Mouse (Mus musculus) effector memory CD4-positive, alpha-beta T cell, adult 7 months (primary cell): Measurements from ENCODE around the gene Ptpn9. TPM values are rescaled to one million over a fixed set of nuclear protein-coding genes. Genes with fewer than 3 reads are reported as not detected.

Experiments used
- polyA plus RNA-seq: library from polyadenylated mRNA; unstranded; fragments of 100-300 nt; shearing (Covaris generic); gene quantifications from one replicate; pipeline ENCODE4 v1.2.1, GENCODE M21; 2017

Gene Ptpn9
- 16.7 TPM for polyA plus RNA-seq

DNA sequence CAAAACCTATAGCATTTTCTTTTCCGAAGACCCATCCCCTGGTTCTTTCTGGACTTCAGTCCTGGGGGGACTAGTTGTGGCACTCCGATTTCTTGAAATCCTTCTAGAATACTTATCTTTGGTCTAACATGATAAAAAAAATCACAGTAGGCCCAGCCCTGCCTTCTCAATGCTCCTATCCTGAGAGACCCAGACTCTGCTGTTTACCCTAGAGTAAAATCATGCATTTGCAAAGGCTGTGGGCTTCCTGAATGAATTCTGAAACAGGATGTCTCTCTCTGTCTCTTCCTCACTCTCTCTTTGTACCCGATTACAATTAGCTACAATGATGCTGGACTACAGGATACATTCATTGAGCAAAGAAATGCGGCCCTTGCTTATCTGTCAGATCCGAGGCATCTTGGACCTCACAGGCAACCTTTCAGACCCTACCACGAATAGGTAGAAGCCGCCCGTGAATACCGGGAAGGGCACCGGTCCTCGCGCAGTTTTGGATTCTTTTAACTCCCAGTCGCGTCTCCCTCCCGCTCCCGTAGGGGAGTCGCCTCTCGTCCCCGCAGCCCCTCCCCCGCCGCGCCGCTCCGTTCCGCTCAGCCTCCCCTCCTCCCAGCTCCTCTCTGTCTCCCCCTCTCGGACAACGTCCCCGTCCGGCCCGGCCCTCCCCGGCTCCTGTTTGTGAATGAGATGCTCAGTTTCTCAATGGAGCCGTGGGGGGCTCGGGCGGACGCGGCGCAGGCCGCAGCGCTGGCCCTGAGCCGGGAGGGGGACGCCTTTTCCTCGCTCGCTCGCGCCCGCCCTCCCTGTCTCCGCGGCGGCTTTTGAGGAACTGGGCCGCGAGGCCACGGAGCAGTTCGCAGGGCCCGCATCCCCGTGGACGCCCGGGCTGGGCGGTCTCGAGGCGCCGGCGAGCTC lies at the start of gene Ptpn9:
TSS of gene Ptpn9 (plus strand) at position 638 of the 912 bp plus-strand sequence.

DNA sequence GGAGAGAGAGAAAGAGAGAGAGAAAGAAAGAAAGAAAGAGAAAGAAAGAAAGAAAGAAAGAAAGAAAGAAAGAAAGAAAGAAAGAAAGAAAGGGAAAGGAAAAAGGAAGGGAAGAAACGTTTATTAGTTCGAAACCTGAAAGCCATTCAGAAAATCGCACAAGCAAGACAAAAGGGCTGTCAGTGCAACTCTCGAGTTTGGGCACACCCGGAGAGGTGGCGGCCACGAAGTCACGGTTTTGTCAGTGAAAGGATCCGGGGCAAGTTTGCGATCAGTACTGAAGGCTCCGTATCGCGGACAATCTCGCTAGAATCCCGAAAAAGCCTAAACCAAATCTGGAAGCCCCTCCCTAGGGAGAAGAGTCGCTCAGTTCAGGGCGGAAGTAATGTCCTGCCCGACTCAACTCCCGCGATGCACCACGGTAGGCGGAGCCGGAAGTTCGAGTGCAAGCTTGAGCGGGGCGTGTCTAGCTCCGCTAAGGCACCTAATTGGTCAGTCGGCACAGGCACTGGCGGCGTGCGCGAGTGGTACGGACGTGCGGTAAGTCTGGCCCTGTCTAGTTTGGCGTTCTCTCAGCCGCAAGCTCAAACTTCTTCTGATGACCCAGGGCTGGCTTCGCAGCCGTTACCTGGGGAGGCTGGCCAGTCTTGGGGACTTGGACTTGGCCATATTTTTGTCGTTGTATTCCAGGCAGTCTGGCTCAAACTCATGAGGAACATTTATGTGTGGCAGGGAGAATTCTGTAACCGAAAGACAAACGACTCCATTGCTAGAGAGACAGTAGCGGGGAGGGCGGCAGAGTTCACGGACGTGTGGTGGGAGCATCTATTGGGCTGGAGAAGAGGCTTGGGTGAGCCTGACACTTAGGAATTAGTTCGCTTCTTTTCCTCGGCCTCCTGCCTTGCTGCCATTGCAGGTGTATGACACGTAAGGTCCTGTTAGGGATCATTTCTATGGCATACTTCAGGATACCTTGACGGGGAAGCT lies 44.0 kb upstream of the Ptpn9 start, which contains the start of gene Snupn:
TSS of gene Snupn (plus strand) at position 465 of the 987 bp plus-strand sequence.

DNA sequence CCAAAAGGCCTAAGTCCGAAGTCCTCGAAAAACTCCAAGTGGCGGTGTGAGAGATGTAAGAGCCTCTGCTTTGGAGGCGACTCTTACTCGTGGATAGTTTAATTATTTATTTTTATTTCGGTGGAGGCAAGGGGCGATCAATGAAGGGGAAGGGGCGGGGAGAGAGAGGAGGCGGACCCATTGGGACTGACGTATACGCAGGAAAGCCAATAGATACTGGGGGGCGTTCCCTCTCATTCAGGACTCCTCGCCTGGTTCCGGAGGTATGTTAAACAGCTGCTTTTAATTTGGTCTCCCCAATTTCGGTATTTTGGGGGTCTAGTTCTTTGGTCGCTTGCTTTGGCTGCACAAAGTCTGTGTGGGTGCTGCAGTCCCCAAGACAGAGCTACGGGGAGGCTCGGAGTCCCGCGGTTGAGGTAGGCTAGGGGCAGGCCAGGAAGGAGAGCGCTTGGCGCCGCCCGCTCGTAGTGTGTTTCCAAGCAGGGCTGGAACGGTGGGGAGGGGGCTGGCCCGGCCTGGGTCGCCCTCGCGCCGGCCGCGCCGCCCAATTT lies 77.2 kb downstream of the Ptpn9 start, which contains the start of gene Sin3a:
TSS of gene Sin3a (plus strand) at position 240 of the 551 bp plus-strand sequence.

Other genes with a start within 250 kb of the Ptpn9 start
- gene Lingo1, start 198.5 kb upstream of the Ptpn9 start, polyA plus RNA-seq = not detected
- gene Odf3l1, start 130.2 kb upstream of the Ptpn9 start, polyA plus RNA-seq = not detected
- 0.32 TPM for gene Cspg4, start 129.9 kb upstream of the Ptpn9 start, polyA plus RNA-seq
- gene Snx33, start 66.6 kb upstream of the Ptpn9 start, polyA plus RNA-seq = 5.1 TPM
- gene Imp3, start 57.4 kb upstream of the Ptpn9 start, polyA plus RNA-seq = 72.1 TPM
- 15.5 TPM for gene Snupn, start 44.0 kb upstream of the Ptpn9 start, polyA plus RNA-seq
- 25.4 TPM for gene Sin3a, start 77.1 kb downstream of the Ptpn9 start, polyA plus RNA-seq
- 74.8 TPM for gene Man2c1, start 135.8 kb downstream of the Ptpn9 start, polyA plus RNA-seq
- 54.0 TPM for gene Neil1, start 153.4 kb downstream of the Ptpn9 start, polyA plus RNA-seq
- gene Commd4, start 163.4 kb downstream of the Ptpn9 start, polyA plus RNA-seq = 160 TPM
- 0.23 TPM for gene Trcg1, start 241.6 kb downstream of the Ptpn9 start, polyA plus RNA-seq